Mouse (Mus musculus) erythroblast, embryonic 14.5 days (primary cell): ENCODE results near the gene Lrrc1.

Experiments
- GATA1 ChIP-seq: IDR thresholded peaks from 2 replicates; pipeline ENCODE4 v1.6.1; 2012; ENCODE audit warnings: low read length, inconsistent platforms, mixed read lengths
- TAL1 ChIP-seq: IDR thresholded peaks from 3 replicates; pipeline ENCODE4 v1.6.1; 2012; ENCODE audit warnings: low read length, inconsistent platforms, mixed read lengths

DNA sequence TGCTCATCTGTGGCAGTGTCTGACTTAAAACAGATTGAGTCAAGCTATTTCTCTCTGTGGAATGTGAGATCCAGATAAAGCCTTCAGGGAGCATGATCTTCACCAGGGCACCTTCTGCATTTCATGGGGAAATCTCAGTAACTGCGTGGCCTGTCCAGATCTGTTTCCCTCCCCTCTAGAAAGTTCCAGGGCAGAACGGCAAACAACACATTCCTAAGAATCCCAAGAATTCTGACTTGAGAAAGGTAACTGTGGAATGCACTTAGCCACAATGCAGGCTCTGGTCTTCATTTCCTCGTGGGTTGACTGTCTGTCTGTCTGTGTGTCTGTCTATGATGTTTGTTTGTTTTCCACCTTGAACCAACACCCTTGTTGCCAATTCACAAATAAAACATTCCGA lies 133.7 kb downstream of the Lrrc1 start:
- TF ChIP-seq GATA1 (no peak), TAL1 (no peak)
